Mouse (Mus musculus) adrenal gland, postnatal 36 days (tissue): ENCODE data around the gene Cerkl. TPM values are rescaled to one million over a fixed set of nuclear protein-coding genes. Genes with fewer than 3 reads are reported as not detected.

Experiments
- DNase-seq, 2 experiments: peaks; one replicate each; pipeline ENCODE4 v3.0.0; 2021; ENCODE audit warnings: mixed read lengths in 1 of 2
- long read RNA-seq, 2 experiments: library from polyadenylated mRNA; stranded (forward); transcript quantifications; one replicate each; pipeline ENCODE4 v2.0.0; 2021; ENCODE audit warnings: borderline sequencing depth in 2 of 2
- total RNA-seq, 2 experiments: library from RNA; stranded (reverse); gene quantifications; 2 replicates each; pipeline ENCODE4 v1.2.3; 2021

Cerkl gene
- total RNA-seq: 1 to 10 TPM; 1.4 to 3.1 TPM
- long read RNA-seq, experiment 1: 0 reads
- long read RNA-seq, experiment 2, partial matches to known transcripts: 1 of 1 reads
- long read RNA-seq, experiment 2, other reads (novel, unspliced or antisense): 0 of 1 reads

DNA sequence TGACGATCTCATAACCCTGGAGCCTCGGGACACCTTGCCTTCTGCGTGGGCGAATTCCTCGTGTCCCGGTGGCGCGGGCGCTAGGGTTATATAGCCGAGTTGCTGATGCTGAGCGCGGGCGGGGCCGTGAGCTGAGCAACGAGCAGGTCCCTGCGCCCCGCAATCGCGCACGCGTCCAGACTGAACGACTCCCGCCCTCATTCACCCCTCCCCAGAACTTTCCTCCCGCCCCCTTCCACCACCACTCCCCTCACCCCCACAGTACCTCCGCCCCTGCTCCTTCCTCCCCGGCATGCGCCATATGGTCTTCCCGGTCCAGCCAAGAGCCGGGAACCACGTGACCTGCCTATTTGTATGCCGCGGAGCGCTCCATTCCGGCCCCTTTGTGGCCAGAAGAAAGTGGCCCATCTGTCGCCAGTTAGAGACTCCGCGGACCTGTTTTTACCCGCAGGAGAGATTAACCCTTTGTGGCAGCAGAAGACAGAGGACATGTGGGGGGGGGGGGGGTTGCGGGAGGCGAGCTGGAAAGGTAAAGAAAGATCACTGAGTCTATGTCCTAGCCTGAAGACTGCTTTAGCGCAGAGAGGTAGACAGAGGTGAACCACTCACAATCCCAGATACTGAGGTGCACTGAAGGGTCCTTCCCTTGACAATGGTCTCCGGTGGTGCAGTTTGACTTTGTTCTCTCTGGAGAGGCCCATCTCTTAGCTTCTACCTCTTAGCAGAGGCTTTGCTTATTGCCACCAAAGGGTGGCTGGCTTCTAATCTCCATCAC is at the start of gene Cerkl, which contains the start of gene Neurod1:
Gene Cerkl (minus strand): TSS at position 211 of the 775 bp plus-strand sequence.
Gene Neurod1 (minus strand): TSS at position 177 of the 775 bp plus-strand sequence.
- no peak for DNase-seq

DNA sequence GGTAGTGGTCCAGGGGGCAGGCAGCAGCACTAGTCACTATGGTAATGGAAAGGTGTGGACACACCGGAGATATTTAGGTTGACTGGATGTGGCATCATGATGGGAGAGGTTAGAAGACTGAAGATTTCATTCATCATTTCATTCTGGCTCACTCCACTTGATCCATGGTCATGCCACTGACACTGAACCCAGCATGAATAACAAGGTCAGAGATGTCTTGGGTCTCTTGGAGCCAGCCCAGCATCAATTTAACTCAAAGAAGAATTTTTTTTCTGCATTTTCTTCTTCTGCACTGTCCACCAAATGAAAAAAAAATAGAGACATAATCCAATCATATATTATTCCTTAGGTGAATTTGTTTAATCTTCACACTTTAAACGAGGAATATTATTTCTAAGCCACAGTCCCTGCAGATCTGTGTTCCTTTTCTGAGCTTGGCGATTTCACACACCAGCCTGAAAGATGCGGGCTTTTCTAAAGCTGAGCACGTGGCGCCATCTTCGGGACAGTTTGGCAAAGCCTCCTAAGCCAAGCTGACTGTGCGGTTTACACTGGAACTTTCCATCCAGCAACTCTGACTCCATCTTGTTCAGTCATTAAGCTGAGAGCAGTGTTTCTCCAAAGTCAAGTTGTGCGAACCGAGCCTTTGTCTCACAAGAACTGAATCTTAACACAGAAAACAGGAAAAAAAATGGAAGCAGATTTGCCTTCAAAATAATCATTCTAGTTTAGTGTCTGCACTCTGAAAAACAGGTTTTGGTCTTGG is 42.6 kb upstream of the Cerkl start:
- peak; percentile 56 to 68 for DNase-seq

- no peak for DNase-seq
These were observed 28.5 kb upstream of the Cerkl start for GRCm38 (mm10) chr2:79485127-79485526.

GRCm38 (mm10) chr2:79482511-79482910 is 25.9 kb upstream of the Cerkl start:
- DNase-seq: no peak

DNA sequence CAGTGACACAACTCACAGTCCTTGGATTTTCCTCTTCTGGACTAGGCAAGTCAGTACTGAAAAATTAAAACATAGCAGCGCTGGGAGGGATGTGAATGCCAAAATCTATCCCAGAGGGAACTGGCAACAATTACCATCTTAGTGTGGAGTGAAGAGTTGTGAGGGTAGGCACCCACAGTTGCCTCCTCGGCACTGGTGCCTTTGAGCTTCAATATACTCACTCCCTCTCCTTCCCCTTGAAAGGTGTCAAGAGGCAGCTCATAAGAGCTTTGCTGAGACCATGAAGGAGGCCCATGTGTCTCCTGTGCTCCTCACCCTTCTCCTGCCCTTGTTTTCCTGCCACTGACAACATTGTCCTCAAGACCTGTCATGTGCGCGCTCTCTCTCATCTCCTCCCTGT is 5.8 kb upstream of the Cerkl start:
- DNase-seq: no peak

DNA sequence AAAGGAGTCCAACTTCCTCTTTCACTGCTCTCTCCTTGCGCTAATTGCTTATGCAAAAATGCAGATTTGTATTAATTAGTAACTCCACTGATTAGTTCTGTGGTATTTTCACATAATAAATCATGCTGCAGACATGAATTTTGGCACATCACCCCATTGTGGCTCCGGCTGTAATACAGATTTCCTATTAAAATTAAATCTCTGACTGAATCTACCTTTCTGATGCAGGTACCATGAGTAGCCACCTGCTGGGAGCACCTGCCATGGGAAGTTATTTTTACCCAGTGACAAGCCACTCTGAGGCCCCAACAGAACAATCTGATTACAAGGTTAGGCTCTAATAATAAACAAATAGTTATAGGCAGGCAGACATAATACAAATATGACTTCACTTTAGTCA is 5.3 kb upstream of the Cerkl start:
- no peak for DNase-seq

DNA sequence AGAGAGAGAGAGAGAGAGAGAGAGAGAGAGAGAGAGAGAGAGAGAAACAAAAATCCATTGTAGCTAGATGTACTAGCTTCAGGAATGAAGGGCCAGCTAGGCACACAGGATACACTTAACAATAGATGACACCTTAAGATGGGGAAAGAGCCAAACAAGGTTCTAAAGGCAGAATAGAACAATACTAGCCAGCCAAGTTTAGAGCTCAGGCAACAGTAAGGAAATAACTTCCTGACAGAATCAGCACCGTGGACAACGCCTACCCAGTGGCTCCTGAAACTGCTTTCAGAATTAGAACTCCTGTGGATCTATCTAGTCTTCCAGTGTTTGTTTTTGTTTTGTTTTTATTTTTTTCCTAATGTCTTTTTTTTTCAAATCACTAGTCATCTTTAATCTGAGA is 4.0 kb upstream of the Cerkl start:
- DNase-seq: peak; percentile 10 to 23

DNA sequence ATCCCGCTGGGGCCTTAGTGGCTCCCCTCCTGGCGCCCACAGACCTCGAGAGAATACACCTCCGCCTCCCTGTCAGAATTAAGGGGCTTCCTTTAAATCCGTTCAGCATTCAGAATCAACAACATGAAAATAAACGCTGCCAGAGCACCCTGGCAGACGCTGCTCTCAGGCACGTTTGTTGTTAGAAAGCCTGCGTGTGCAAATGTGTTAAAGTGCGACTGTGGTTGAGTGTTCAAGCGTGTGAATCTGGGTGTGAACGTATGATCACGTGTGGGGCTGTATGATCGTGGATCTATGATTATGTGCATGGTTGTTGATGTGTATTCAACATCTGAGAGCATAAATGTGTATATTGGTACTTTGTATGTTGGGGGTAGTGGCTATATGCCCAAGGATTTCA is 3.5 kb upstream of the Cerkl start:
- DNase-seq: no peak

DNA sequence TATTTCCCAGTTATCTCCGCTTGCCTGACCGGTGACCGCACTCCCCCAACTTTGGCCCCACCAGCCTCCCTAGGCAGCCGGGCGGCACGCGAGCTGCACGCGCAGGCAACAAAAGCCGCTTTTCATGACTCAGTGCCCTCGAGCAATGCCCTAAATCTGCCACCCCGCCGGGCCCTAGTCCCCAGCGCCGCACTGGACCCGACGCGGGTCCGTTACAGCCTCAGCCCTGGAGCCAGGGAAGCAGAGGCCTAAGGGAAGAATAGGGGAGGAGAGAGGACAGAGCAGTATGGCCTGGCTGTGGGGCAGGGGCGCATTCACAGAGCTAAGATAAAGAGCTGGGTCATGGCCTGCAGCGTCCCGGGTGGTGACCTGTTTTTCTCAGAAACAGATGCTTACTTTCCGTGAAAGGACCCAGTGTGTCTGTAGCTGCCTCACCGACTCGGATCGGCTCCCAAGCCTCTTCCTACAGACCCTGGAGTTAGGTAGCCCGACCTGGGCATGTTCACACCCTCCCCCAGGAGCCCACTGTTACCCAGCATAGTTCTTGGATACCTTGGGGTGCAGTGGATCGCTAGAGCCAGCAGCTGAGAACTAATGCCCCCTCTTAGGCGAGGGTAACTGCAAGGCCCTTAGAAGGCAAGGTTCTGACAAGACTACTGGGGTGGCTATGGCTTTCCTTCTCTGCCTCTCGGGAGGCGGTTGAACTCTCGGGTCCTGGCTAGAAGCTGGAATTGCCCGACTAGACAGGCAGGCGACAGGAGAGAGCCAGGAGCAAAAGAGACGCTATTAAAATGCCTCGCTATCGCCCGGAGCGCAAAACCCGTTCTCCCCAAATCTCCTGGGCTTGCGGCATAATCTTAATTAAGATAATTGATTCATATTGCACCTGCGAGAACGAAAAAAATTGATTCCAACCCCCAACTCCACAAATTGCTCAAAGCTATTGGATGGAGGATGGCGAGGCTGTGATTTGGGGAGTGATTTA is 2.8 kb upstream of the Cerkl start:
- no peak for DNase-seq

- no peak for DNase-seq
These were observed 1.3 kb upstream of the Cerkl start for GRCm38 (mm10) chr2:79457932-79458331.

- no peak for DNase-seq
These were observed 849 bp upstream of the Cerkl start for GRCm38 (mm10) chr2:79457434-79457833.

- no peak for DNase-seq
These were observed 939 bp downstream of the Cerkl start for GRCm38 (mm10) chr2:79455646-79456045.

DNA sequence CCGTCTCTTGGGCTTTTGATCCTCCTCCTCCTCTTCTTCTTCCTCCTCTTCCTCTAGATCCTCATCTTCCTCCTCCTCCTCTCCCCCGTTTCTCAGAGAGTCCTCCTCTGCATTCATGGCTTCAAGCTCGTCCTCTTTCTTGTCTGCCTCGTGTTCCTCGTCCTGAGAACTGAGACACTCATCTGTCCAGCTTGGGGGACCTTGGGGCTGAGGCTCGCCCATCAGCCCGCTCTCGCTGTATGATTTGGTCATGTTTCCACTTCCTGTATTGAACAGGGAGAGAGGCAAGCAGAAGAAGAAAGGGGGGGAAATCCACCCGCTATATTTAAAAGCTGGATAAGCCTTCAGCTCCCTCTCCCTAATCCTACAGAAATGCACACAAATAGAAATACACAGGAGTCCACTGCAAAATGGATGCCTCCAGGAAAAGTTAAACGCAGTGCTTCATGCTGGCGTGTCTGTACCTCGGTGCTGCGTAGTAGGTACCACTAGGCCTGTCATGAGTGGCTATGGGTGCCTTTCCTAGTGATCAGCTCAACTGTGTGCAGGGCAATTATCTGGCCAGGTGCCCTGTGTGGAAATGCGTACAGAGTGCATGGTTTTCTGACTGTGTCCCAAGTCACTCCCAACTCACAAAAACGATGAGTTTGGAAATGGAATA is 1.7 kb downstream of the Cerkl start:
- no peak for DNase-seq

DNA sequence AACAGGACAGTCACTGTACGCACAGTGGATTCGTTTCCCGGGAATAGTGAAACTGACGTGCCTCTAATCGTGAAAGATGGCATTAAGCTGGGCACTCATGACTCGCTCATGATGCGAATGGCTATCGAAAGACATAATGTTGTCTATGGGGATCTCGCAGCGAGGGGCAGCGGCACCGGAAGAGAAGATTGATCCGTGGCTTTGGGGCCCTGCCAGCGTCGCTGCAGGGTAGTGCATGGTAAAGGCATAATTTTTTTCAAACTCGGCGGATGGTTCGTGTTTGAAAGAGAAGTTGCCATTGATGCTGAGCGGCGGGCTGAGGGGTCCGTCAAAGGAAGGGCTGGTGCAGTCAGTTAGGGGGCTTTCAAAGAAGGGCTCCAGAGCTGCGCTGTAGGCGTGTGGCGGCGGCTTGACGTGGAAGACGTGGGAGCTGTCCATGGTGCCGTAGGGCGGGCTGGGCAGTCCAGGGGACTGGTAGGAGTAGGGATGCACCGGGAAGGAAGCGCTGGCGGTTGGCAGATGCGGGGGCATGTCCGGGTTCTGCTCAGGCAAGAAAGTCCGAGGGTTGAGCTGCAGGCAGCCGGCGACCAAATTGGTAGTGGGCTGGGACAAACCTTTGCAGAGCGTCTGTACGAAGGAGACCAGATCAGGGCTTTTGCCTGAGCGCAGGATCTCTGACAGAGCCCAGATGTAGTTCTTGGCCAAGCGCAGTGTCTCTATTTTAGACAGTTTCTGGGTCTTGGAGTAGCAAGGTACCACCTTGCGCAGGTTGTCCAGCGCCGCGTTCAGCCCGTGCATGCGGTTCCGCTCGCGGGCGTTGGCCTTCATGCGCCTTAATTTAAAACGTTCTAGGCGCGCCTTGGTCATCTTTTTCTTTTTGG is 2.4 kb downstream of the Cerkl start:
- peak; percentile 83 to 87 for DNase-seq

DNA sequence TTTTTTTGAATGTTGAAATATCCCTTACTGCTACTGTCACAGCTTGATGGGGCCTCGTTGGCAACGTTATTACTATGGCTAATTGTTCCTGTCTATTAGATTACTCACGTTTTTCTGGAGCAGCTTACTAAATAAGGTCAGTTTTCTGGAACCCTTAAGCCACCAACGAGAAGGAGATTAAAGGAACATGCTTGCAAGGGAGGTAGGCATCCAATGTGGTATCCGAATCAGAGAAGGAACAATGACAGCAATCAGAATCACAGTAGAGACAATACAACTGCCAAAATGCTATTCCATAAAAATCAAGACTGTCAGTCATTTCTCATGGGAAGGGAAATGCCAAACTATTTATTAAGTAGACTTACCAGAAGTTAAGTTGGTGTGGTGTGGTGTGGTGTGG is 5.1 kb downstream of the Cerkl start:
- DNase-seq: no peak

DNA sequence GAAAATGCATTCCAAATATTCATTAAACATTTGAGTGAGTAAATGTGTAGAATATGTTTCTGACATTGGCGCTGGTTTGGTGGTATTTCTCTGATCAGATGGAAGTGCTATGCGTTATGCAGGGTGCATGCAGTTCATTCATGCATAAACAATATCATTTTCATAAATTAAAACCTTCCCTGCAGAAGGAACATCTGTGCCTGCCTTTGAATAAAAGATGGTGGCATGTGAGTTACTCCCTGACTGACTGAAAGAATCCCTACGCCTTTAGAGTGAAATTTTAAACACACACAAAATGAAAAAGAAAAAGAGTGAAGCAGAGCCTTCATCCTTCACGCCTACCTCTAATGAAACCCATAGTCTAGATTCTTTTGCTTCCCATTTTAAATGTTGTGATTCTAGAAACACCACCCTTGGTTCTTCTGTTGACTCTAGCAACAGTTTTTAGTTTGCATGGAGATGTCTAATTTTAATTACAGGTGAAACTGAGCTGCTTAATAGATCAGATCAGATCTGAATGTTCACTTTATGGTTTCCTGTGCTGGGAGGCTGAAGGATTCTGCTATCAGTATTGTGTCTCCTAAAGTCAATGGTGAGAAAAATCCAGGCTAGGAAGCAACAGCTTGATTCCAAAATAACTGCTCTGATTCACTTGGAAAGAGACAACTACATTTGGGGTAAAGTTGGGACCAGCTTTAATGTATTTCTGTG is 5.7 kb downstream of the Cerkl start:
- DNase-seq: no peak

DNA sequence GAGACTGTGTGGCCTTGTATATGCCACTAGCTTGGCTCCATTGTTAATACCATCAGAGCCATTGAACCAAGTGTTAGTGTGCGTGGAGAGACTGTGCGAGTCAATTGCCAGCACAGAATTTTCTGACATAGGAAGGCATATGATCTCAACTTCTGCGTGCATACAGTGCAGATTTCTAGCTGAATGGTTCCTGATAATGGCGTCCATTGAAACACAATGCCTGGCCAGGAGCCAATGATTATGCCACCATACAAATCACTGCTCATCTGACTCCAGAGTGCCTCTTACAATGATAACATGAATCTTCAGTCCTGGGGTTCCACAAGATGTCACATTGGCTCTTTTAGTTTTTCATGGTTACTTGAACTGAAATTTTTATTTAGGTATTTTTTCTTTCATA is 7.2 kb downstream of the Cerkl start:
- DNase-seq: no peak

- no peak for DNase-seq
These were observed 9.4 kb downstream of the Cerkl start for GRCm38 (mm10) chr2:79447198-79447597.

DNA sequence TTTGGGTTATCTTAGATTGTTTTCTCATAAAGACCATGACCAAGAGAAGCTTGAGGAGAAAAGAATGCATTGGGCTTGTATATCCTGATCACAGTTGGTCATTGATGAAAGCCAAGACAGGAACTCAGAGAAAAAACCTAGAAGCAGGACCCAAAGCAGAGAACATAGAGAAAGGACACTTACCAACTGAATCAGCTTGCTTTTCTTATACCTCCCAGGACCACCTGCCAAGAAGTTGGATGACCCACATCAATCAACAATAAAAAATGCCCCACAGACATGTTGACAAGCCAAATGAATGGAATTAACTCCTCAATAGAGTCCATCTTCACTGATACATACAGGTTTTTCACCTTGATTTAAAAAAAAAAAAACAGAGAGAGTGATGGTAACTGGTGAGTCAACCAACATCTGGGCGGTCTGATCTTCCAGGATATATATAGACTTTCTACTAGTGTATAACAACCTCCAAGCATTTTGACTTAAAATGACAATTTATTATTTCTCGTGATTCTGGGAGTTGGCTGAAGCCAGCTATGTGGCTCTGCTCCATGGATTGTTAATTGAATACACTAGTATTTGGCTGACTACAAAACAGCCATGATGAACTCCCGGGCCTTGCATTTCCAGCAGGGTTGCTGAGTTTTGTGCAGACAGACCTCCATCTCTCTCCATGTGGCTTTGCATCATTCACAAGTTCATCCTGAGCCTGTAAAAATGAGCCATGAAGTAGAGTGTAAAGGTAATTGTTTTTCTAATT is 12.5 kb downstream of the Cerkl start:
- no peak for DNase-seq
